Mouse (Mus musculus) heart, postnatal 0 days (tissue): ENCODE results near the gene Gm11011. TPM values are rescaled to one million over a fixed set of nuclear protein-coding genes. Genes with fewer than 3 reads are reported as not detected.

Source experiments
- ATAC-seq: fragments of 200-750 bp; cut with Nextera tagmentation; 2 replicates; pipeline ENCODE4 v1.8.0; 2017; ENCODE audit warnings: low read depth, moderate number of reproducible peaks, moderate library complexity; ENCODE audit not compliant: insufficient read depth
- DNase-seq: peaks from one replicate; pipeline ENCODE4 v3.0.0-alpha.2; 2016; ENCODE audit warnings: low spot score
- H3K27ac ChIP-seq: fragments of 300-500 bp; sonication (generic); 2 replicates; pipeline ENCODE4 v1.5.1; 2014; ENCODE audit warnings: low read depth, mild to moderate bottlenecking
- H3K27me3 ChIP-seq: fragments of 300-500 bp; sonication (generic); 2 replicates; pipeline ENCODE4 v1.6.1; 2014; ENCODE audit warnings: low read length, mixed read lengths; ENCODE audit not compliant: control insufficient read depth, insufficient read depth
- H3K36me3 ChIP-seq: fragments of 300-500 bp; sonication (generic); replicated peaks from 2 replicates; pipeline ENCODE4 v1.6.1; 2014; ENCODE audit warnings: low read length, mixed read lengths; ENCODE audit not compliant: control insufficient read depth, insufficient read depth
- H3K4me1 ChIP-seq: fragments of 300-500 bp; sonication (generic); 2 replicates; pipeline ENCODE4 v1.6.1; 2014; ENCODE audit warnings: antibody characterized with exemption; ENCODE audit not compliant: control insufficient read depth, insufficient read depth
- H3K4me2 ChIP-seq: fragments of 300-500 bp; sonication (generic); 2 replicates; pipeline ENCODE4 v1.6.1; 2014; ENCODE audit warnings: low read depth, mild to moderate bottlenecking, low read length, moderate library complexity
- H3K4me3 ChIP-seq: fragments of 300-500 bp; sonication (generic); 2 replicates; pipeline ENCODE4 v1.5.1; 2014; ENCODE audit warnings: low read depth, low read length
- H3K9ac ChIP-seq: fragments of 300-500 bp; sonication (generic); replicated peaks from 2 replicates; pipeline ENCODE4 v1.6.1; 2014; ENCODE audit warnings: low read depth, low read length, mixed read lengths
- H3K9me3 ChIP-seq: fragments of 300-500 bp; sonication (generic); replicated peaks from 2 replicates; pipeline ENCODE4 v1.6.1; 2016; ENCODE audit warnings: low read length; ENCODE audit not compliant: control insufficient read depth
- CTCF ChIP-seq: IDR thresholded peaks from 2 replicates; pipeline ENCODE4 v1.5.1; 2016; ENCODE audit warnings: antibody characterized with exemption, control low read depth, low read depth
- EP300 ChIP-seq: IDR thresholded peaks from 2 replicates; pipeline ENCODE4 v1.6.1; 2016; ENCODE audit warnings: antibody characterized with exemption, low read depth
- WGBS: fragments of 180-500 bp; shearing (Covaris S2); extraction: QIAGEN DNeasy Blood & Tissue Kit; methylation state at CpG from one replicate; pipeline ENCODE4 v1.1.7; 2014; 5-methylcytosine and 5-hydroxymethylcytosine counted together
- polyA plus RNA-seq: library from polyadenylated mRNA; unstranded; fragments of >200 nt; fragmentation: Nextera tagmentation; extraction: Ambion mirVana; gene quantifications from 2 replicates; pipeline ENCODE4 v1.2.1, GENCODE M21; 2015
- total RNA-seq: library from RNA; depleted of rRNA; stranded (reverse); fragments of >200 nt; gene quantifications from 2 replicates; pipeline ENCODE4 v1.2.3, GENCODE M21; 2014; ENCODE audit warnings: low replicate concordance

Gene Gm11011
- total and polyA plus RNA-seq, 2 experiments from 2014 or later: not detected

DNA sequence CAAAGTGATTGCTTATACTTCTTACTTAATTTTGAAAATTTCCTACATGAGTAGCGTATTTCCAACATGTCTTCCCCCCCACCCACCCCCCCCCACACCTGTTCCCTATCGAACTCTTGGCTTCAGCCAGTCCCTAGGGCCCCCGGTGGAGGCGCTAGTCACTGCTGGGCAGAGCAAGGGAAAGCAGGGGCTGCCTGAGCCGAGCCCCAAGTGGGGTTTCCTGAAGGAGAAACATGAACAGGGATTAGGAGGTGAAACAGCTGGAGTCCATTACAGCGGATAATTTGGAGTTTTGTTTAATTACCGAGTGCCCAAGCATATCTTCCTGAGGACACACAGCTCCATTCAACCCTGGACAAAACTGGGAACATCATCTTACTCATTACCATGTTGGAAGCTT lies 24.0 kb upstream of the Gm11011 start:
- no peaks in the 10 kb centered on the region for H3K9me3 ChIP-seq
- DNase-seq (no peak), ATAC-seq (no peak)
- no peaks in the 10 kb centered on the region for H3K27me3 ChIP-seq
- TF ChIP-seq CTCF (no peak), EP300 (no peak)
- no peak overlapping the region for H3K4me2 ChIP-seq
- H3K36me3 ChIP-seq: no peaks in the 10 kb centered on the region
- H3K27ac ChIP-seq: no peak overlapping the region
- H3K4me3 ChIP-seq: no peak overlapping the region
- 42% methylated on average over 7 of the region's 7 CpGs for WGBS
- no peak overlapping the region for H3K9ac ChIP-seq
- no peaks in the 10 kb centered on the region; the same call in 1 of the 2 replicates for H3K4me1 ChIP-seq

DNA sequence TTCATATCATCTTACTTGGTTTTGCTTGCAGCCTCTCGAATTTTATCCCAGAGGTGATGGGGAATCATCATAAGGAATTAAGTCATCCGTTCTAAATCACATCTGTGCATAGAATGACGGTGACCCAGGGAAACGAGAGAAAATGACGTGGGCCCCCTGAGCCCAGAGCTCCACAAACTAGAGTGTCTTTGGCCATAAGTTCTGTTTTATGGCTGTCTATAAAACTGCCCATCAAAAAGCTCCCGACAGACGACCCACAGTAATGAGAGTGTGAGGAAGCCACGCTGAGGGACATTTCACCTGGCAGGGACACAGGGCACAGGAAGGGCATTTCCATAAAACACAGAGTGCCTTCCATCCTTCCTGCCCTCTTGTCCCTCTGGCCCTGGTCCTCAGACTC lies 23.3 kb upstream of the Gm11011 start:
- no peaks in the 10 kb centered on the region for H3K27me3 ChIP-seq
- no peak overlapping the region for H3K4me2 ChIP-seq
- H3K27ac ChIP-seq: no peak overlapping the region
- no peak for DNase-seq
- no peak for ATAC-seq
- H3K9ac ChIP-seq: no peak overlapping the region
- H3K4me1 ChIP-seq: no peaks in the 10 kb centered on the region; the same call in 1 of the 2 replicates
- no peaks in the 10 kb centered on the region for H3K36me3 ChIP-seq
- no peaks in the 10 kb centered on the region for H3K9me3 ChIP-seq
- TF ChIP-seq EP300 (no peak), CTCF (no peak)
- WGBS: 76% methylated on average over 8 of the region's 8 CpGs
- H3K4me3 ChIP-seq: no peak overlapping the region

DNA sequence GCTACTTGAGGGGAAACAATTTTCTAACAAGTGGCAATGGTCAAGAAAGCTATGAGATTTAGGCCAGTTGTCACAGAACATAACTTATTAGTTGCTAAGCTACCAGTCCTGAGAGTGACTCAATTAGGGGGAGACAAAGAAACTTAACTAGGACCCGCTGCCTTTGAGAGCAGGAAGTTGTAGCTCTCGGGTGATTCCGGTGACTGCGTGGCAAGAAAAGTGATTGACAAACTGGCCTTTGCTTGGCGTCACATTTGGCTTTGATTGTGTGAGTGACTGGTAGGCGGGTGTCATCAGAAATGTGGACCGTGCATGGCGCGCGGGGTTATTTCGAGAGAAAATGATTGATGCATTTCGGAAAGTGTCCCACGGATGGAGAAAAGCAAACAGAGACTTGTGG lies 22.4 kb upstream of the Gm11011 start:
- 61% methylated on average over 13 of the region's 13 CpGs for WGBS
- no peaks in the 10 kb centered on the region for H3K27me3 ChIP-seq
- H3K9me3 ChIP-seq: no peaks in the 10 kb centered on the region
- no peaks in the 10 kb centered on the region for H3K36me3 ChIP-seq
- DNase-seq: no peak
- H3K9ac ChIP-seq: no peak overlapping the region
- no peak overlapping the region for H3K4me3 ChIP-seq
- no peaks in the 10 kb centered on the region; the same call in 1 of the 2 replicates for H3K4me1 ChIP-seq
- H3K4me2 ChIP-seq: peak overlapping the region; percentile 12; the same call in 1 of the 2 replicates
- TF ChIP-seq EP300 (no peak), CTCF (no peak)
- no peak for ATAC-seq
- no peak overlapping the region for H3K27ac ChIP-seq

DNA sequence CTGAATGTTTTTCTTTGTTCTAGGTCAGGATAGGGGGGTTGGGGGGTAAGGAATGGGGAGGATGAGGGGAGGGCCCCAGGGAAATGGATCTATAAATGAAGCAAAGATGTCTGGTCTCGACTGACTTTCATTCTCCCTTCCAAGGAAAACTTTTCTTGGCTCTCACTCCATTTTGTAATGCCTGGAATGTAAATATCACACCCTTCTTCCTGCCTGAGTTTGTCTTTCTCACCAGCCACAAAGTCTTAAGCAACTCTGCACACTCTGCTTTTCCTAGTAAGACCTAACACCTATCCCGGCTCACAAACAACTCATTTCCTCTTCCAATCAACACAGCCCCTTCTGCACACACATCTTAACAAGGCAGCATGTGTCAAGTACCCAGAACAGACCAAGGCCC lies 20.2 kb upstream of the Gm11011 start:
- 30% methylated on average over 2 of the region's 2 CpGs for WGBS
- Histone ChIP-seq H3K36me3 (no peaks in the 10 kb centered on the region), H3K27me3 (no peaks in the 10 kb centered on the region), H3K4me2 (no peak overlapping the region), H3K9me3 (no peaks in the 10 kb centered on the region), H3K9ac (no peak overlapping the region), H3K27ac (no peak overlapping the region), H3K4me3 (no peak overlapping the region), H3K4me1 (no peaks in the 10 kb centered on the region)
- TF ChIP-seq EP300 (no peak), CTCF (no peak)
- DNase-seq (no peak), ATAC-seq (no peak)

DNA sequence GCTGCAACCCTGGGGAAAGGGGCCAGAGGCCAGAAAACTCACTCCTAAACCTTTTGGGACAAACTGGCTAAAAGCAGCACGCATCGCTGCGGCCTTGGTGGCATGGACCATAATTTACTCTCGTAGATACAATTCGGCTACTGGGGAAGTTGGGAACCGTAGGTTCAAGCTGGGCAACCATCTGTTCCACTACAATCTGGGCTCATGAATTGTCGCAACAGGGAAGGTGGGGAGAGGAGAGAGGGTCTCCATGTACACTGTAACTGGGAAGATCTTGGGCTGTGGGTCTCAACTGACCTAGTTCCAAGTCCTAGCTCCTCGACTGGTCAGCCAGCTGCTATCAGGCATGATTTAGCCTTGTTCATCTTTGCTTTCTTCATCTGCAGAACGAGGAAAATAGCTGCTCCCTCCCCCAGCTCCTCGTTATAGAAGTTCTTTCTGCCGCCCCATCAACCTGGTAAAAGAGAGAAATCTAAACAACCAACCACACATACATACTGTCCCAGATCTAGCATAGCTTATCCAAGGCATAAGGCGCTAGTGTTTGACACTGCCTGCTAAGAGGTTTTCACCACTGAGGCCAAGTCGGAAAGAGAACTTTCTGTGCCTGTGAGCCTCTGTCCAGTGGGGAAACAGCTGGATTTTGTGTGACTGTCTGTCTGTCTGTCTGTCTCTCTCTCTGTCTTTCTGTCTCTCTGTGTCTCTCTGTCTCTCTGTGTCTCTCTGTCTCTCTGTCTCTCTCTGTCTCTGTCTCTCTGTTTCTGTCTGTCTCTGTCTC lies 19.5 kb upstream of the Gm11011 start:
- 83% methylated on average over 13 of the region's 13 CpGs for WGBS
- ATAC-seq: no peak
- H3K4me3 ChIP-seq: no peak overlapping the region
- TF ChIP-seq CTCF (no peak), EP300 (no peak)
- no peaks in the 10 kb centered on the region for H3K9me3 ChIP-seq
- H3K36me3 ChIP-seq: no peaks in the 10 kb centered on the region
- no peak overlapping the region for H3K4me2 ChIP-seq
- H3K27me3 ChIP-seq: no peaks in the 10 kb centered on the region
- no peak overlapping the region for H3K27ac ChIP-seq
- no peak for DNase-seq
- no peak overlapping the region for H3K9ac ChIP-seq
- no peaks in the 10 kb centered on the region for H3K4me1 ChIP-seq

DNA sequence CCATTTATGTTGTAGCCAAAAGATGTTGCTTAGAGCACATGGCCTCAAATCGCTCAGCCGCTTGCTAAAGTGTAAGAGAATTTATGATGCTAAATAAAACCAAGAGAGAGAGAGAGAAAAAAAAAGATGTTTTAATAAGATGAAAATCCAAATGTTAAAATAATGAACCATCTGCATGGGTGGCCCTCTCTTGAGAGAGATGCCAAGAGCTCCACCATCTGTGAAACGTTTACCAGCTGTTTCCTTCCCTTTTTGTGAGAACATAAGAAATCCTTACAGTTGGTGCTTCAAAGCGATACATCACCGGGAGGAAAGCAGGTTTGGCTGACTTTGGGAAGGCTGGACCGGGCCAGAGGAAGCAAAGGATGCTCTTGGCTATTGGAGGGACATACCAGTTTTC lies 12.6 kb upstream of the Gm11011 start:
- H3K4me1 ChIP-seq: no peaks in the 10 kb centered on the region
- no peak overlapping the region for H3K27ac ChIP-seq
- no peaks in the 10 kb centered on the region for H3K36me3 ChIP-seq
- ATAC-seq: no peak
- WGBS: 72% methylated on average over 6 of the region's 6 CpGs
- no peaks in the 10 kb centered on the region for H3K27me3 ChIP-seq
- no peak for TF ChIP-seq CTCF
- TF ChIP-seq EP300: no peak
- H3K9ac ChIP-seq: no peak overlapping the region
- no peak overlapping the region for H3K4me2 ChIP-seq
- DNase-seq: no peak
- no peaks in the 10 kb centered on the region for H3K9me3 ChIP-seq
- no peak overlapping the region for H3K4me3 ChIP-seq
